15 mouse cellular contexts compared by ENCODE assay signal in the genomic region with DNA sequence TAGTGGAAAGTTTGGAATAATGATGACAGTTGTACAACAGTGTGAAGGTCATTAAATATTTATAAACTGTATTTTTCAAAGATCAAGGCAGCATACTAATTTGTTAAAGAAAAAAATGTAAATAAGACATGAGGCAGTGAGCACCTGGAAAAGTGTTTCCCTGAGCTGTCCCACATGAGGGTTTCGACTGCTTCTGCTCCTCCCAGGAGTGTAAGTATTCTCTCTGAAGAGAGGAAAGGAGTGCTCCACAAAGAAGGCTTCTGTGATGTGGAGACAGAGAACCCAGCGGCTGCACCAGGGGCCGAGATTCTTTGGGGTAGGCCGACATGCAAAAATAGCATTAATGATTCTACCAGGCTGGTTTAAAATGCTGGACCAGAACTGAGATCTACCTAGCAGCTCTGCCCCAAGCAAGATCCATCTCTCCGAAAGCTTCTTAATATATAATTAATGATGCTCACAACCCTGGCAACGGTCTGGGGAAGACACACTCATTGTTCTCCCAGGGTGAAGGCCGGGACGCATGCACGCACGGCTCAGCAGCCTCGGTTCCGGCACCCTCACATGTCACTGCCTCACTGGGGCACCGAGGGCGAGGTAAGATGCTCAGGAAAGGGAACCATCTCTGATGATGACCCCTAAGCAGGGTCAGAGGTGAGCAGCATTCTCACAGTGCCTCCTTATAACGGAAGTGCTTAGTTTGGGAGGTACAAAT.
DNase-seq lines count a peak whose midpoint lies in the region; ATAC-seq and TF ChIP-seq lines count a peak whose summit lies in the region.
"Had no signal": no experiment of that assay in that cellular context is flagged by ENCODE, and none has a peak within 500 bp of the region (broad histone marks: within the 10 kb centered on the region; RNA-seq: fewer than 3 reads in every experiment).

No protein-coding gene starts in this region.

- H3K9me3 ChIP-seq in limb, embryonic 12.5 days = no peaks in the 10 kb centered on the region
- H3K9me3 ChIP-seq in limb, embryonic 10.5 days (replicated peaks) = no peaks in the 10 kb centered on the region
- no peaks in the 10 kb centered on the region for H3K9me3 ChIP-seq in forebrain, embryonic 15.5 days
- H3K9me3 ChIP-seq in hindbrain, embryonic 14.5 days (ENCODE audit: control insufficient read depth, low read length) = no peaks in the 10 kb centered on the region
- H3K9me3 ChIP-seq: liver, embryonic 12.5 days had no signal

- H3K9ac ChIP-seq in limb, embryonic 12.5 days (replicated peaks) = no peak overlapping the region
- H3K9ac ChIP-seq in forebrain, embryonic 15.5 days (replicated peaks) = no peak overlapping the region
- H3K9ac ChIP-seq in hindbrain, embryonic 14.5 days = no peak overlapping the region; the same call in 1 of the 2 replicates
- H3K9ac ChIP-seq: liver, embryonic 12.5 days had no signal

- no peak overlapping the region for H3K4me3 ChIP-seq in limb, embryonic 12.5 days (replicated peaks)
- H3K4me3 ChIP-seq in limb, embryonic 10.5 days = no peak overlapping the region
- H3K4me3 ChIP-seq in forebrain, embryonic 15.5 days = no peak overlapping the region
- H3K4me3 ChIP-seq in hindbrain, embryonic 14.5 days (replicated peaks; ENCODE audit: low read length) = no peak overlapping the region
- H3K4me3 ChIP-seq in myocyte = no peak overlapping the region
- H3K4me3 ChIP-seq: liver, embryonic 12.5 days had no signal

- 88% methylated on average over 15 of the region's 15 CpGs for WGBS in limb, embryonic 12.5 days
- 90% methylated on average over 15 of the region's 15 CpGs for WGBS in limb, embryonic 10.5 days
- WGBS in forebrain, embryonic 15.5 days = 66% methylated on average over 15 of the region's 15 CpGs
- 49% methylated on average over 15 of the region's 15 CpGs for WGBS in hindbrain, embryonic 14.5 days

- TF ChIP-seq POLR2A in myocyte (IDR thresholded peaks at IDR 0.05; ENCODE audit: insufficient read length, low read depth) = no peak

- H3K4me2 ChIP-seq in limb, embryonic 12.5 days = no peak overlapping the region
- H3K4me2 ChIP-seq in forebrain, embryonic 15.5 days (replicated peaks) = no peak overlapping the region
- H3K4me2 ChIP-seq in hindbrain, embryonic 14.5 days (replicated peaks) = no peak overlapping the region
- H3K4me2 ChIP-seq in myocyte (ENCODE audit: low read depth) = peak overlapping the region; percentile 3
- H3K4me2 ChIP-seq: liver, embryonic 12.5 days had no signal

- no peak for ATAC-seq in limb, embryonic 12.5 days (ENCODE audit: insufficient number of reproducible peaks, insufficient read depth, low FRiP score, low TSS enrichment, low read depth)
- 0 out of 2 replicates have a peak, but pooled peaks have one; percentile 14 for ATAC-seq in forebrain, embryonic 15.5 days (replicated peaks)
- no peak for ATAC-seq in hindbrain, embryonic 14.5 days (ENCODE audit: low FRiP score)
- ATAC-seq: CD4-positive, CD25-positive, alpha-beta regulatory T cell, adult 4 months; intestine, embryonic 16.5 days; liver, embryonic 12.5 days had no signal

- DNase-seq in limb, embryonic 10.5 days (ENCODE audit: low spot score) = no peak
- DNase-seq in hindbrain, embryonic 14.5 days (ENCODE audit: low spot score) = no peak
- no peak for DNase-seq in ovary, adult 18-20 months (ENCODE audit: low spot score)
- no peak for DNase-seq in cerebellum, adult 8-10 months
- DNase-seq: adrenal gland, adult 8-10 months; cerebellum, adult 2 months; heart, postnatal 14 days; retina, postnatal 1 day had no signal

- peaks cover 13% of the 10 kb centered on the region for H3K4me1 ChIP-seq in limb, embryonic 12.5 days (replicated peaks)
- H3K4me1 ChIP-seq in limb, embryonic 10.5 days = no peaks in the 10 kb centered on the region
- H3K4me1 ChIP-seq in forebrain, embryonic 15.5 days = peaks cover 19% of the 10 kb centered on the region
- H3K4me1 ChIP-seq in hindbrain, embryonic 14.5 days (replicated peaks; ENCODE audit: control insufficient read depth, insufficient read depth, low read length) = peaks cover 8% of the 10 kb centered on the region

- 0 out of 2 replicates have a peak overlapping the region, but pooled peaks have one; percentile 23 for H3K27ac ChIP-seq in limb, embryonic 12.5 days
- H3K27ac ChIP-seq in limb, embryonic 10.5 days = no peak overlapping the region
- peak overlapping the region; percentile 63 for H3K27ac ChIP-seq in forebrain, embryonic 15.5 days (replicated peaks)
- peak overlapping the region; percentile 43 for H3K27ac ChIP-seq in hindbrain, embryonic 14.5 days
- H3K27ac ChIP-seq: kidney, postnatal 0 days; liver, embryonic 12.5 days had no signal

- H3K27me3 ChIP-seq in limb, embryonic 12.5 days = no peaks in the 10 kb centered on the region
- H3K27me3 ChIP-seq in limb, embryonic 10.5 days (ENCODE audit: low read depth, poor library complexity, severe bottlenecking) = no peaks in the 10 kb centered on the region
- H3K27me3 ChIP-seq in forebrain, embryonic 15.5 days = no peaks in the 10 kb centered on the region
- H3K27me3 ChIP-seq in hindbrain, embryonic 14.5 days (ENCODE audit: control insufficient read depth, insufficient read depth, low read length) = no peaks in the 10 kb centered on the region
- H3K27me3 ChIP-seq in myocyte (ENCODE audit: control insufficient read depth, insufficient read depth, insufficient read length) = no peaks in the 10 kb centered on the region
- H3K27me3 ChIP-seq: liver, embryonic 12.5 days had no signal

- H3K36me3 ChIP-seq in limb, embryonic 12.5 days = peaks cover 54% of the 10 kb centered on the region
- H3K36me3 ChIP-seq in limb, embryonic 10.5 days = peaks cover 52% of the 10 kb centered on the region
- peaks cover 8% of the 10 kb centered on the region for H3K36me3 ChIP-seq in forebrain, embryonic 15.5 days
- peaks cover 24% of the 10 kb centered on the region for H3K36me3 ChIP-seq in hindbrain, embryonic 14.5 days (replicated peaks; ENCODE audit: control insufficient read depth, insufficient read depth)
- H3K36me3 ChIP-seq in myocyte (ENCODE audit: control insufficient read depth, insufficient read depth) = no peaks in the 10 kb centered on the region

- H3K79me2 ChIP-seq in myocyte (ENCODE audit: control insufficient read depth, insufficient read depth) = no peaks in the 10 kb centered on the region

- no peak overlapping the region for H3ac ChIP-seq in myocyte (ENCODE audit: control insufficient read depth, insufficient read length)

TF ChIP-seq in myocyte, 11 proteins besides CTCF, POLR2A, EP300 and RAD21:
- TF ChIP-seq MAX (IDR thresholded peaks at IDR 0.05; ENCODE audit: low read depth) (no peak), MYOD1 (IDR thresholded peaks at IDR 0.05; ENCODE audit: control insufficient read depth in 1 of 3, insufficient read length in 2 of 3, low read depth in 2 of 3) (no peak), CEBPB (IDR thresholded peaks at IDR 0.05; ENCODE audit: insufficient read depth, poor library complexity, severe bottlenecking) (no peak), E2F4 (IDR thresholded peaks at IDR 0.05; ENCODE audit: insufficient read depth) (no peak), REST (IDR thresholded peaks at IDR 0.05; ENCODE audit: insufficient read depth, insufficient read length) (no peak), MYOG (IDR thresholded peaks at IDR 0.05; ENCODE audit: control insufficient read depth in 1 of 3, insufficient read depth in 1 of 3, insufficient read length in 2 of 3, low read depth in 2 of 3) (no peak), POLR2AphosphoS2 (IDR thresholded peaks at IDR 0.05; ENCODE audit: insufficient read length, low read depth) (no peak), TCF3 (IDR thresholded peaks at IDR 0.05; ENCODE audit: insufficient read length, low read depth) (no peak), USF1 (IDR thresholded peaks at IDR 0.05; ENCODE audit: low read depth) (no peak), TCF12 (IDR thresholded peaks at IDR 0.05; ENCODE audit: insufficient read depth, poor library complexity, severe bottlenecking) (no peak), SRF (IDR thresholded peaks at IDR 0.05; ENCODE audit: control insufficient read depth, insufficient read length, low read depth) (no peak)
